Mouse (Mus musculus) heart, embryonic 12.5 days (tissue): ENCODE results near the gene Vmn2r8. TPM values are rescaled to one million over a fixed set of nuclear protein-coding genes. Genes with fewer than 3 reads are reported as not detected.

Source experiments
- ATAC-seq: fragments of 200-750 bp; cut with Nextera tagmentation; 2 replicates; pipeline ENCODE4 v1.8.0; 2017; ENCODE audit warnings: moderate TSS enrichment, moderate library complexity; ENCODE audit not compliant: insufficient number of reproducible peaks, low FRiP score
- H3K27ac ChIP-seq: fragments of 300-500 bp; sonication (generic); 2 replicates; pipeline ENCODE4 v1.5.1; 2016; ENCODE audit warnings: mild to moderate bottlenecking, moderate library complexity; ENCODE audit not compliant: poor library complexity, severe bottlenecking
- H3K27me3 ChIP-seq: fragments of 300-500 bp; sonication (generic); replicated peaks from 2 replicates; pipeline ENCODE4 v1.6.1; 2016; ENCODE audit warnings: mild to moderate bottlenecking, moderate library complexity
- H3K36me3 ChIP-seq: fragments of 300-500 bp; sonication (generic); 2 replicates; pipeline ENCODE4 v1.6.1; 2016; ENCODE audit warnings: mild to moderate bottlenecking, moderate library complexity
- H3K4me1 ChIP-seq: fragments of 300-500 bp; sonication (generic); replicated peaks from 2 replicates; pipeline ENCODE4 v1.6.1; 2016; ENCODE audit warnings: mild to moderate bottlenecking
- H3K4me2 ChIP-seq: fragments of 300-500 bp; sonication (generic); 2 replicates; pipeline ENCODE4 v1.6.1; 2016; ENCODE audit warnings: mild to moderate bottlenecking, moderate library complexity
- H3K4me3 ChIP-seq: fragments of 300-500 bp; sonication (generic); 2 replicates; pipeline ENCODE4 v1.5.1; 2016; ENCODE audit warnings: mild to moderate bottlenecking
- H3K9ac ChIP-seq: fragments of 300-500 bp; sonication (generic); 2 replicates; pipeline ENCODE4 v1.6.1; 2016; ENCODE audit warnings: mild to moderate bottlenecking, moderate library complexity
- H3K9me3 ChIP-seq: fragments of 300-500 bp; sonication (generic); replicated peaks from 2 replicates; pipeline ENCODE4 v1.6.1; 2016; ENCODE audit warnings: mild to moderate bottlenecking, moderate library complexity
- WGBS: fragments of 180-500 bp; shearing (Covaris S2); methylation state at CpG from one replicate; pipeline ENCODE4 v1.1.7; 2016; 5-methylcytosine and 5-hydroxymethylcytosine counted together
- polyA plus RNA-seq: library from polyadenylated mRNA; unstranded; fragments of >200 nt; fragmentation: Nextera tagmentation; extraction: Ambion mirVana; gene quantifications from 2 replicates; pipeline ENCODE4 v1.2.1, GENCODE M21; 2016

Vmn2r8 gene
- polyA plus RNA-seq, 1 experiment from 2014 or later = not detected

DNA sequence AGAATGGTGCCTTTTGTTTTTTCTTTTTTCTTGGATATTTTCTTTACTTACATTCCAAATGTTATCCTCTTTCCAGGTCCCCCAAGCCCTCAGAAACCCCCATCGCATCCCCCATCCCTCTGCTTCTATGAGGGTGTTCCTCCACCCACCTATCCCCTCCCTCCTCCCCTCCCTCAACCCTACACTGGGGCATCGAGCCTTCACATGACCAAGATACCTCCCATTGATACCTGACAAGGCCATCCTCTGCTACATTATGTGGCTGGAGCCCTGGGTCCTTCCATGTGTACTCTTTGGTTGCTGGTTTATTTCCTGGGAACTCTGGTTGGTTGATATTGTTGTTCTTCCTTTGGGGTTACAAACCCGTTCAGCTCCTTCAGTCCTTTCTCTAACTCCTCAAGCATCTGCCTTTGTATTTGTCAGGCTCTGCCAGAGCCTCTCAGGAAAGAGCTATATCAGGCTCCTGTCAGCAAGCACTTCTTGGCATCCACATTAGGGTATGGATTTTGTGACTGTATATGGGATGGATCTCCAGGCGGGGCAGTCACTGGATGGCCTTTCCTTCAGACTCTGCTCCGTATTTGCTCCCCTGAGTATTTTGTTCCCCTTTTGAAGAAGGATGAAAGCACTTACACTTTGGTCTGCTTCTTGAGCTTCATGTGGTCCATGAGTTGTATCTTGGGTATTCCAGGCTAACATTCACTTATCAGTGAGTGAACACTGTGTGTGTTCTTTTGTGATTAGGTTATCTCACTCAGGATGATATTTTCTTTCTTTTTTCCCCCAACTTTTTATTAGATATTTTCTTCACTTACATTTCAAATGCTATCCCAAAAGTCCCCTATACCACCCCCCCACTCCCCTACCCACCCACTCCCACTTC lies 58.1 kb downstream of the Vmn2r8 start:
- Histone ChIP-seq H3K27ac (no peak overlapping the region), H3K4me3 (no peak overlapping the region), H3K9ac (no peak overlapping the region), H3K4me1 (no peaks in the 10 kb centered on the region), H3K4me2 (no peak overlapping the region), H3K27me3 (no peaks in the 10 kb centered on the region), H3K36me3 (no peaks in the 10 kb centered on the region), H3K9me3 (no peaks in the 10 kb centered on the region)
- 55% methylated on average over 5 of the region's 5 CpGs for WGBS
- ATAC-seq = peak; percentile 68; the same call in 1 of the 2 replicates

DNA sequence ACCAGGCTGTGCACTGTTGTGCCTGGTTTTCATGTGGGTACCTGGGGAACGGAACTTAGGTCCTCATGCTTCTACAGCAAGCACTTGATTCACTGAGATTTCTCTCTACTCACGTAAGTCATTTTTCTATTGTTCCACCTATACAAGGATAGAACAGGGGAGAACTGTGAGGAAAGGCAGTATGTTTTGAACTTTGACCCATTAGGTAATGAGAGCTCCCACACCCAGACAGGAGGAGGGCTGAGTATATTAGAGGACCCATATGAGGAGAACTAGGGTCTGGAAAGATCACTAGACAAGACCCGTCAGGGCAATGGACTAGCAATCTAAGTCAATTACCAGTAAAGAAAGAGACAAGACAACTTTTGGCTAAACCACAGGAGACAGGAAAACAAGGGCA lies 64.0 kb downstream of the Vmn2r8 start:
- H3K27ac ChIP-seq = no peak overlapping the region
- no peaks in the 10 kb centered on the region for H3K27me3 ChIP-seq
- H3K4me2 ChIP-seq = no peak overlapping the region
- H3K9me3 ChIP-seq = no peaks in the 10 kb centered on the region
- no peak for ATAC-seq
- H3K4me1 ChIP-seq = no peaks in the 10 kb centered on the region
- H3K36me3 ChIP-seq = no peaks in the 10 kb centered on the region
- H3K4me3 ChIP-seq = no peak overlapping the region
- WGBS = 65% methylated on average over 3 of the region's 3 CpGs
- no peak overlapping the region for H3K9ac ChIP-seq

DNA sequence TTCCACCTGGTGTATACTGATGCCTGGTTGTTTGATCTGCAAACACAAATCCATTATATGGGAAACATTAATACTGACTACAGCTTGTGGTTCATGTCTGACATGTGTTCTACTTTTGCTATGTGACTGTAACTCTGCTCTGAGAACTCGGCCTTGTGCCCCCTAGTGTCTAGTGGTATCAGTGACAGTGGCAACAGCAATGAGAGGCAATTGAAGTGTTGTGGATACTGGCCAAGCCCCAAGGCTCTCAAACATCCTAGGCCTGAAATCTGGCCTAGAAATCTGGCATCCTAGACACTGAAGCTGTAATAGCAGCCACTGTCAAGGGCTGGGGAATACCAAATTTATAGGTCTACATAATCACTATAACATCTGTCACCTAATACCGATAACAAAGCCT lies 64.8 kb downstream of the Vmn2r8 start:
- H3K4me1 ChIP-seq = no peaks in the 10 kb centered on the region
- 64% methylated on average over 2 of the region's 2 CpGs for WGBS
- no peak overlapping the region for H3K4me2 ChIP-seq
- no peaks in the 10 kb centered on the region for H3K9me3 ChIP-seq
- H3K9ac ChIP-seq = no peak overlapping the region
- no peaks in the 10 kb centered on the region for H3K27me3 ChIP-seq
- no peaks in the 10 kb centered on the region for H3K36me3 ChIP-seq
- H3K27ac ChIP-seq = no peak overlapping the region
- no peak for ATAC-seq
- no peak overlapping the region for H3K4me3 ChIP-seq

DNA sequence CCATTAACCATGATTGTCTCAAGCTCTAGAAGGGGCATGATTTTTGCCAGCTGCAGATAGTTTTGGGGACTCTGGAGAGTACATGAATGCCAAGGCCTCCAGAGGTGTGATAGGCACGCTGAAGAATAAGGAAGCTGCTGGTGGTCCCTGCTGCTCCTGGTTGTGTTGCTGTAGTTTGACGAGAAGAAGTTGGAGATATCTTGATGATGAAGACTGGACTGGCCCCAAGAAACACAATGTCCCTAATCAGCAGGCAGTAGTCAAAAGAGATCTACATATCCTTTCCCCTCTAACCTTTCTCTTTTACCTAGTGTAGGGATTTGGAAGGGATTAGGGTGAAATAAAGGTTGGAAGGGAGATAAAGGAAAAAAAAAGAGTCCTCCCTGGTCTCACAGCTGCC lies 66.1 kb downstream of the Vmn2r8 start:
- Histone ChIP-seq H3K9me3 (no peaks in the 10 kb centered on the region), H3K36me3 (no peaks in the 10 kb centered on the region), H3K27ac (no peak overlapping the region), H3K27me3 (no peaks in the 10 kb centered on the region), H3K9ac (no peak overlapping the region), H3K4me3 (no peak overlapping the region), H3K4me2 (no peak overlapping the region), H3K4me1 (no peaks in the 10 kb centered on the region)
- no peak for ATAC-seq
- WGBS = 62% methylated on average over 2 of the region's 2 CpGs

DNA sequence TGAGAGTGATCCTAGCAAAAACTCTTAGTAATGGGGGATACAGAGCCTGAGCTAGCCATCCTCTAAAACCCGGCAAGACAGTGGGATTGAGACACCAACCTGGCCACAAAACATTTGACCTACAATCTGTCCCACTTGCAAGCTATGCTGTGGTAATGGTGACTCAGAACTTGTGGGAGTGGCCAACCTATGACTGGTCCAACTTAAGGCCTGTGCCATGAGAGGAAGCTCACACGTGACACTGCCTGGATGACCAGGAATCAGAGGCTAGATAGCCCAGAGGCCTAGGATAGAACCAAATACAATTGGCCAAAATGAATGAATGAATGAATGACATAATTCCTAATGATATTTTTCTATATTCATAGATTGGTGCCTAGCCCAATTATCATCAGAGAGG lies 66.8 kb downstream of the Vmn2r8 start:
- WGBS = 69% methylated on average over 2 of the region's 2 CpGs
- H3K4me1 ChIP-seq = no peaks in the 10 kb centered on the region
- no peak; the same call in 1 of the 2 replicates for ATAC-seq

More for the DNA sequence above, 66.8 kb downstream of the Vmn2r8 start:
- Histone ChIP-seq H3K27ac (no peak overlapping the region), H3K4me2 (no peak overlapping the region), H3K27me3 (no peaks in the 10 kb centered on the region), H3K36me3 (no peaks in the 10 kb centered on the region), H3K4me3 (no peak overlapping the region), H3K9me3 (no peaks in the 10 kb centered on the region), H3K9ac (no peak overlapping the region)

Other genes with a start within 250 kb of the Vmn2r8 start
- 42.5 and 43.2 TPM in 2 replicates for gene Gak, start 179.1 kb downstream of the Vmn2r8 start, polyA plus RNA-seq
- 18.5 and 18.6 TPM in 2 replicates for gene Tmem175, start 179.1 kb downstream of the Vmn2r8 start, polyA plus RNA-seq
- gene Idua, start 148.5 kb downstream of the Vmn2r8 start, polyA plus RNA-seq = 16.5 and 17.8 TPM in 2 replicates
- gene Dgkq, start 139.2 kb downstream of the Vmn2r8 start, polyA plus RNA-seq = 8.4 and 9.4 TPM in 2 replicates
- 0.54 and 1.0 TPM in 2 replicates for gene Slc26a1, start 133.3 kb downstream of the Vmn2r8 start, polyA plus RNA-seq
- gene Fgfrl1, start 116.5 kb downstream of the Vmn2r8 start, polyA plus RNA-seq = 39.1 and 40.1 TPM in 2 replicates
- gene Rnf212, start 33.9 kb downstream of the Vmn2r8 start, polyA plus RNA-seq = 0.65 and 1.2 TPM in 2 replicates
- not detected in 2 replicates for gene Tmed11, start 13.5 kb downstream of the Vmn2r8 start, polyA plus RNA-seq
- not detected in 2 replicates for gene Vmn2r9, start 43.8 kb upstream of the Vmn2r8 start, polyA plus RNA-seq
- not detected in 2 replicates for gene Vmn2r10, start 197.7 kb upstream of the Vmn2r8 start, polyA plus RNA-seq